Mouse (Mus musculus): Measurements from ENCODE around the gene Cxcr1.

Cxcr1 gene

GRCm38 (mm10) chr1:74194445-74194844, at the start of gene Cxcr1:
Gene Cxcr1, minus strand, starts transcription at chr1:74194631.
- no peak for DNase-seq (ENCODE audit: low spot score in 2 of 2)

GRCm38 (mm10) chr1:74240832-74241231, 46.4 kb upstream of the Cxcr1 start:
- DNase-seq (ENCODE audit: low spot score in 2 of 2), result no peak

GRCm38 (mm10) chr1:74240311-74240710, 45.9 kb upstream of the Cxcr1 start:
- DNase-seq (ENCODE audit: low spot score in 2 of 2), result peak; percentile 46 to 68

- DNase-seq (ENCODE audit: low spot score in 2 of 2), result no peak
Measured at GRCm38 (mm10) chr1:74239618-74240017, 45.2 kb upstream of the Cxcr1 start.

- no peak for DNase-seq (ENCODE audit: low spot score in 2 of 2)
Measured at GRCm38 (mm10) chr1:74239162-74239561, 44.7 kb upstream of the Cxcr1 start.

- DNase-seq (ENCODE audit: low spot score in 2 of 2), result no peak
Measured at GRCm38 (mm10) chr1:74238136-74238535, 43.7 kb upstream of the Cxcr1 start.

- no peak for DNase-seq (ENCODE audit: low spot score in 2 of 2)
Measured at GRCm38 (mm10) chr1:74237671-74238070, 43.2 kb upstream of the Cxcr1 start.

GRCm38 (mm10) chr1:74236590-74237317, 42.3 kb upstream of the Cxcr1 start:
- DNase-seq (ENCODE audit: low spot score in 2 of 2), result peak in 1 of 2 experiments; percentile 24

- peak; percentile 90 to 94 for DNase-seq (ENCODE audit: low spot score in 2 of 2)
Measured at GRCm38 (mm10) chr1:74235938-74236589, 41.6 kb upstream of the Cxcr1 start, which contains the start of gene Arpc2. Gene Arpc2, plus strand, starts transcription at chr1:74236084.

- DNase-seq (ENCODE audit: low spot score in 2 of 2), result no peak
Measured at GRCm38 (mm10) chr1:74230992-74231391, 36.6 kb upstream of the Cxcr1 start.

GRCm38 (mm10) chr1:74229942-74230341, 35.5 kb upstream of the Cxcr1 start:
- DNase-seq (ENCODE audit: low spot score in 2 of 2), result no peak

GRCm38 (mm10) chr1:74227317-74227716, 32.9 kb upstream of the Cxcr1 start:
- DNase-seq (ENCODE audit: low spot score in 2 of 2), result no peak

- no peak for DNase-seq (ENCODE audit: low spot score in 2 of 2)
Measured at GRCm38 (mm10) chr1:74219922-74220321, 25.5 kb upstream of the Cxcr1 start.

GRCm38 (mm10) chr1:74208941-74209340, 14.5 kb upstream of the Cxcr1 start:
- no peak for DNase-seq (ENCODE audit: low spot score in 2 of 2)

GRCm38 (mm10) chr1:74207906-74208305, 13.5 kb upstream of the Cxcr1 start:
- no peak for DNase-seq (ENCODE audit: low spot score in 2 of 2)

GRCm38 (mm10) chr1:74206642-74207041, 12.2 kb upstream of the Cxcr1 start:
- DNase-seq (ENCODE audit: low spot score in 2 of 2), result no peak

- peak in 1 of 2 experiments; percentile 22 for DNase-seq (ENCODE audit: low spot score in 2 of 2)
Measured at GRCm38 (mm10) chr1:74205881-74206280, 11.4 kb upstream of the Cxcr1 start.

- DNase-seq (ENCODE audit: low spot score in 2 of 2), result no peak
Measured at GRCm38 (mm10) chr1:74203457-74203856, 9.0 kb upstream of the Cxcr1 start.

GRCm38 (mm10) chr1:74201048-74201844, 6.8 kb upstream of the Cxcr1 start:
- DNase-seq (ENCODE audit: low spot score in 2 of 2), result no peak

- DNase-seq (ENCODE audit: low spot score in 2 of 2), result no peak
Measured at GRCm38 (mm10) chr1:74199046-74199445, 4.6 kb upstream of the Cxcr1 start.

- DNase-seq (ENCODE audit: low spot score in 2 of 2), result peak in 1 of 2 experiments; percentile 27
Measured at GRCm38 (mm10) chr1:74197726-74198470, 3.5 kb upstream of the Cxcr1 start.
